Mouse (Mus musculus) CD4-positive helper T cell, adult 2 months (primary cell): Measurements from ENCODE around the gene Arhgap35.
"Not testable (repeated sequence)": the region's sequence is repeated elsewhere in the genome, so short reads cannot be mapped to it uniquely, and the experiment has no call there.

Experiments
- DNase-seq: peaks from one replicate; pipeline ENCODE4 v3.0.0-alpha.2; 2012; ENCODE audit warnings: low read depth, missing footprints, low spot score

The Arhgap35 gene

GRCm38 (mm10) chr7:16606808-16607207 is 8.0 kb downstream of the Arhgap35 start:
- DNase-seq, result not testable (repeated sequence)

GRCm38 (mm10) chr7:16604141-16604540 is 10.7 kb downstream of the Arhgap35 start:
- DNase-seq, result no peak

- no peak for DNase-seq
These were observed 13.1 kb downstream of the Arhgap35 start for GRCm38 (mm10) chr7:16601683-16602102.

- no peak for DNase-seq
These were observed 15.8 kb downstream of the Arhgap35 start for GRCm38 (mm10) chr7:16599006-16599405.

GRCm38 (mm10) chr7:16591292-16591691 is 23.5 kb downstream of the Arhgap35 start:
- no peak for DNase-seq

- no peak for DNase-seq
These were observed 27.1 kb downstream of the Arhgap35 start for GRCm38 (mm10) chr7:16587649-16588048.

- no peak for DNase-seq
These were observed 30.4 kb downstream of the Arhgap35 start for GRCm38 (mm10) chr7:16584384-16584783.

GRCm38 (mm10) chr7:16583775-16584174 is 31.0 kb downstream of the Arhgap35 start:
- no peak for DNase-seq

GRCm38 (mm10) chr7:16582299-16582698 is 32.5 kb downstream of the Arhgap35 start:
- DNase-seq, result no peak

GRCm38 (mm10) chr7:16581276-16582100 is 33.3 kb downstream of the Arhgap35 start:
- DNase-seq, result no peak

- no peak for DNase-seq
These were observed 38.1 kb downstream of the Arhgap35 start for GRCm38 (mm10) chr7:16576719-16577118.

GRCm38 (mm10) chr7:16571191-16571590 is 43.6 kb downstream of the Arhgap35 start:
- no peak for DNase-seq

- no peak for DNase-seq
These were observed 44.1 kb downstream of the Arhgap35 start for GRCm38 (mm10) chr7:16570737-16571136.

GRCm38 (mm10) chr7:16564491-16564890 is 50.3 kb downstream of the Arhgap35 start:
- DNase-seq, result no peak

- DNase-seq, result no peak
These were observed 56.8 kb downstream of the Arhgap35 start for GRCm38 (mm10) chr7:16557783-16558538.

- no peak for DNase-seq
These were observed 57.5 kb downstream of the Arhgap35 start for GRCm38 (mm10) chr7:16557251-16557650.

- DNase-seq, result no peak
These were observed 60.6 kb downstream of the Arhgap35 start for GRCm38 (mm10) chr7:16554215-16554614.

- DNase-seq, result no peak
These were observed 63.2 kb downstream of the Arhgap35 start for GRCm38 (mm10) chr7:16551581-16551980.

- no peak for DNase-seq
These were observed 65.5 kb downstream of the Arhgap35 start for GRCm38 (mm10) chr7:16549299-16549698.

- DNase-seq, result no peak
These were observed 70.0 kb downstream of the Arhgap35 start for GRCm38 (mm10) chr7:16544770-16545169.

GRCm38 (mm10) chr7:16537220-16537903 is 77.4 kb downstream of the Arhgap35 start:
- no peak for DNase-seq

- DNase-seq, result no peak
These were observed 88.8 kb downstream of the Arhgap35 start for GRCm38 (mm10) chr7:16525995-16526394.
